Mouse (Mus musculus): ENCODE results near the gene Adamts8. TPM values are rescaled to one million over a fixed set of nuclear protein-coding genes. Genes with fewer than 3 reads are reported as not detected.
A peak's percentile ranks its signal among the peaks of the same experiment; 100 is the strongest.

The Adamts8 gene
- polyA plus RNA-seq, 1 experiment from 2014 or later: 6.3 TPM

DNA sequence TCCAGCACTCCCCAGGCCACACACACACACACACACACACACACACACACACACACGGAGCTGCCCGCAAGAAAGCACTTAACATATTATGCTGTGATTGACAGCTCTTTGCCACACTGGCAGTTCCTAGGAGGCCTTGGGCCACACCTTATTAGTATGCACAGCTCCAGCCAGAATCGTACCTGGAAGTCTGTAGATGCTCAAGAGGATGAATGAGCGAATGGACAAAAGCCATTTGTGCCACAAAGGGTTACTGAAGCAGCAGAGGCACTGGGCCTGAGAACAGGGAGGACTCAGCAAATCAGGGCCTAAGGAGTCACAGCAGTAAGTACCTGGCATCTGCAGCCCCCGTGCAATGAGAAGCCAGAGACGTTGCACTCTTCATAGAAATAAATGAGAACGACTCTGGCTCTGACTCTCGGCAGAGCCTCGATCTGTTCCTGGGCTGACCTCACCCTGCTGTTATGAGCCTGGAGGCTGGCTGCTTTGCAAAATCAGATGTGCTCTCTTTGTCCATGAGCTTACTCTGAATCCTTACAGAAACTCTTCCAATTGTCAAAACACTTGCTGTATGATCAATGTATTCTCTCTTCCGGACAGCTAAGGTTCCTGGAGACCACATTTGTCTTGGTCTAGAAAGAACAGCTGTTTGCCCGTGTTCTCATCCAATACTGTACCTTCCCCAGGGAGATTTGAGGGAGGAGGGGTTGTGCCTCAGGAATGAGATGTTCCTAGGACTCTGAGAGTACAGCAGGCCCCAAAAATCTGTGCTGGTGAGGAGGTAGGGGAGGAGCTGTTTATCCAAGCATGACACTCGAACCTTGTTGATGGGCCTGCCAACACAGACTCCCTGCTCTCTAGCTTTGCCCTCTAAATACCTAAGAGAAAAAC is 23.7 kb upstream of the Adamts8 start:
- H3K36me3 ChIP-seq (ENCODE audit: control insufficient read depth, insufficient read depth, low read length): no peaks in the 10 kb centered on the region
- ATAC-seq (ENCODE audit: insufficient read depth, low FRiP score): peak; percentile 37; the same call in 1 of the 2 replicates
- H3K4me3 ChIP-seq (replicated peaks; ENCODE audit: low read length): peak overlapping the region; percentile 21; the same call in 1 of the 2 replicates
- peaks cover 3% of the 10 kb centered on the region for H3K4me1 ChIP-seq (ENCODE audit: control insufficient read depth, insufficient read depth, low read length)
- H3K27me3 ChIP-seq (ENCODE audit: control insufficient read depth, insufficient read depth, low read length): peaks cover 8% of the 10 kb centered on the region
- H3K27ac ChIP-seq (ENCODE audit: low read length): peak overlapping the region; percentile 58
- 33% methylated on average over 12 of the region's 12 CpGs for WGBS
- H3K9me3 ChIP-seq (replicated peaks; ENCODE audit: control insufficient read depth, low read length): no peaks in the 10 kb centered on the region
- 0 out of 2 replicates have a peak overlapping the region, but pooled peaks have one; percentile 22 for H3K9ac ChIP-seq (ENCODE audit: low read length)
- H3K4me2 ChIP-seq (ENCODE audit: low read depth, low read length): peak overlapping the region; percentile 92

- 0 out of 2 replicates have a peak overlapping the region, but pooled peaks have one; percentile 22 for H3K9ac ChIP-seq (ENCODE audit: low read length)
- ATAC-seq (ENCODE audit: insufficient read depth, low FRiP score): no peak
- peaks cover 3% of the 10 kb centered on the region for H3K4me1 ChIP-seq (ENCODE audit: control insufficient read depth, insufficient read depth, low read length)
- H3K36me3 ChIP-seq (ENCODE audit: control insufficient read depth, insufficient read depth, low read length): no peaks in the 10 kb centered on the region
- peaks cover 8% of the 10 kb centered on the region for H3K27me3 ChIP-seq (ENCODE audit: control insufficient read depth, insufficient read depth, low read length)
- peak overlapping the region; percentile 46 for H3K27ac ChIP-seq (ENCODE audit: low read length)
- peak overlapping the region; percentile 15 for H3K4me3 ChIP-seq (replicated peaks; ENCODE audit: low read length)
- WGBS: 65% methylated on average over 9 of the region's 9 CpGs
- H3K4me2 ChIP-seq (ENCODE audit: low read depth, low read length): peak overlapping the region; percentile 92
- H3K9me3 ChIP-seq (replicated peaks; ENCODE audit: control insufficient read depth, low read length): no peaks in the 10 kb centered on the region
Measured at GRCm38 (mm10) chr9:30919686-30920085, 22.7 kb upstream of the Adamts8 start.

DNA sequence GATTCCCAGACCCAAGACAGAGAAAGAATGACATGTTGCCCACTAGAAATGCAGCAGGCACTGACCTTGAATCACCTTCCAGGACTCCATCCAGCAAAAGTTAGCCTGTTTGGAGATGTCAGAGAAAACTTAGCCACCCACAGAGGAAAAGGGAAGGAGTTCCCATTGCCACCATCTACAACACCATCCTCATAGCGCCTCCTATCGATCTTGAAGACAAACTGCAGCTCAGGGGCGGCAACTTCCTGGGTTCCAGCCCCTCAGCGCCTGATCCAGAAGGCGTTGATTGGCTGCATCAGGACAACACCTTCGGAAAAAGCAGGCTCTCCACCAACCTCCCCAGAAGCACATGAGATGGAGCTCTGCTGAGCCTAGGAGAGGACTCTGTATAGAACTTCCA is 21.6 kb upstream of the Adamts8 start:
- Histone ChIP-seq H3K4me2 (ENCODE audit: low read depth, low read length) (peak overlapping the region; percentile 92), H3K4me3 (replicated peaks; ENCODE audit: low read length) (peak overlapping the region; percentile 62), H3K4me1 (ENCODE audit: control insufficient read depth, insufficient read depth, low read length) (peaks cover 3% of the 10 kb centered on the region), H3K27me3 (ENCODE audit: control insufficient read depth, insufficient read depth, low read length) (peaks cover 8% of the 10 kb centered on the region), H3K36me3 (ENCODE audit: control insufficient read depth, insufficient read depth, low read length) (no peaks in the 10 kb centered on the region), H3K9me3 (replicated peaks; ENCODE audit: control insufficient read depth, low read length) (no peaks in the 10 kb centered on the region), H3K27ac (ENCODE audit: low read length) (no peak overlapping the region), H3K9ac (ENCODE audit: low read length) (no peak overlapping the region)
- 35% methylated on average over 6 of the region's 6 CpGs for WGBS
- no peak for ATAC-seq (ENCODE audit: insufficient read depth, low FRiP score)

DNA sequence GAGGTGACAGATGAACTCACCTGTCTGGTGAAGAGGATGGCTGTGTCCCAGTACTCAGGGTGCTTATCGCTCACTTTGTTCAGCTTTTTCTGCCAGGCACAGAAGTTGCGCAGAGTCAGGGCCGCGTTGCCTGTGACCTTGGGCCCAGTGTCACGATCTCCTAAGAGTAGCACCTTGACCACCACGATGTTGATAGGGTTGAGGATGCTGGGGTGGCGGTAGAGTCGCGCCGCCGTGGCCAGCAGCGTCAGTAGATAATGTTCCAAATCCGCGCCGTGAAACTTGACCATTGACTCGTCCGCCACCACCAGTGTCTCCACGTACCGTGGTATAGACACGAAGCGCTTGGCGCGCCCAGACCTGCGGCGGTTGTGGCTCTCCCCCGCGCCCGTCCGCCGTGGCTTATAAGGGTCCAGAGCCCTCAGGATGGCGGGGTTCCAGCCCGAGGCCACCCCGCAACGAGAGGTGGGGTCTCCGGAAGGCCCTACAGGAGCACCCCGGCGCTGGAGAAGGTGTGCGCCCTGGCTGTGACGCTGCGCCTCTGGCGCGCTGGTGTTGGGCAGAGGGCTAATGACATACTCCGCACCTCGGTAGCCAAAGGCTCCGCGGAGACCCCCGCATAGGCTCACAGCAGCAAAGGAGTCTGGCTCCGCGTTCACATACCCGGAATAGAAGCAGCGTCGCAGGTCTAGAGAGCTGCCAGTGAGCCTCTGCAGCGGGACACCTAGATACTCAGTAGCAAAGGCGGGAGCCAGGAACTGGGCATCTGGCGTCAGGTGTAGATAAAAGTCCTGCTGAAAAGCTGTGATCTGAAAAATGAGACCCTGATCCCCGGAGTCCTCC is 20.9 kb upstream of the Adamts8 start:
- Histone ChIP-seq H3K4me1 (ENCODE audit: control insufficient read depth, insufficient read depth, low read length) (peaks cover 3% of the 10 kb centered on the region), H3K9ac (ENCODE audit: low read length) (peak overlapping the region; percentile 69), H3K36me3 (ENCODE audit: control insufficient read depth, insufficient read depth, low read length) (no peaks in the 10 kb centered on the region), H3K4me3 (replicated peaks; ENCODE audit: low read length) (peak overlapping the region; percentile 62), H3K27me3 (ENCODE audit: control insufficient read depth, insufficient read depth, low read length) (peaks cover 8% of the 10 kb centered on the region), H3K4me2 (ENCODE audit: low read depth, low read length) (peak overlapping the region; percentile 92), H3K9me3 (replicated peaks; ENCODE audit: control insufficient read depth, low read length) (no peaks in the 10 kb centered on the region), H3K27ac (ENCODE audit: low read length) (no peak overlapping the region)
- peak; percentile 0; the same call in 1 of the 2 replicates for ATAC-seq (ENCODE audit: insufficient read depth, low FRiP score)
- 4% methylated on average over 56 of the region's 56 CpGs for WGBS

- H3K4me3 ChIP-seq (replicated peaks; ENCODE audit: low read length): peak within 1 kb of the TSS; percentile 62
- H3K27ac ChIP-seq (ENCODE audit: low read length): peak within 1 kb of the TSS; percentile 52
- 1% methylated on average over 47 of the region's 47 CpGs for WGBS
- H3K9ac ChIP-seq (ENCODE audit: low read length): peak within 1 kb of the TSS; percentile 69
- H3K9me3 ChIP-seq (replicated peaks; ENCODE audit: control insufficient read depth, low read length): no peaks in the 10 kb centered on the region
- peaks cover 3% of the 10 kb centered on the region for H3K4me1 ChIP-seq (ENCODE audit: control insufficient read depth, insufficient read depth, low read length)
- H3K27me3 ChIP-seq (ENCODE audit: control insufficient read depth, insufficient read depth, low read length): peaks cover 8% of the 10 kb centered on the region
- peak; percentile 89 for ATAC-seq (ENCODE audit: insufficient read depth, low FRiP score)
- peak within 1 kb of the TSS; percentile 92 for H3K4me2 ChIP-seq (ENCODE audit: low read depth, low read length)
- H3K36me3 ChIP-seq (ENCODE audit: control insufficient read depth, insufficient read depth, low read length): no peaks in the 10 kb centered on the region
Measured at GRCm38 (mm10) chr9:30922197-30922894, 20.0 kb upstream of the Adamts8 start, which contains the start of gene Adamts15. Gene Adamts15, minus strand, starts transcription at chr9:30922452.

DNA sequence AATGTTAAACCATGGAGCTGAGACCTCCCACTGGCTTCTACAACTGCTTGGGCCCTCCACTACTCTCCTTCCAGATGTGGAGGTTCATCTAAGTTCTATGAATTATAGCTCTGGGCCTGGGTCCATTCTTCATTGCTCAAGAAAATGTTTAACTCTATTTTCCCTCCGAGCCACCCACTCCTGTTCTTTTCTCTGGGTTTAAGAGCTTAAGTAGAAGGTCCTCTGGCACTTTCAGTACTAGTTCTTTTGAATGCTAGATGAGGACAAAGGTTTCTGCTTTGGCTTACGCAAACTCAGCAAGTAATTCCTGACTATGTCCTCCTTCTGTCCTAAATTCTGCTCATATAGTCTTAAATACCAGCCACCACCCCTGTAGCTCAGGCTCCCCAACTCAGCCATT is 13.6 kb upstream of the Adamts8 start:
- WGBS: 88% methylated on average over 2 of the region's 2 CpGs
- no peaks in the 10 kb centered on the region for H3K9me3 ChIP-seq (replicated peaks; ENCODE audit: control insufficient read depth, low read length)
- H3K9ac ChIP-seq (ENCODE audit: low read length): no peak overlapping the region
- H3K36me3 ChIP-seq (ENCODE audit: control insufficient read depth, insufficient read depth, low read length): no peaks in the 10 kb centered on the region
- no peak overlapping the region for H3K4me2 ChIP-seq (ENCODE audit: low read depth, low read length)
- H3K4me1 ChIP-seq (ENCODE audit: control insufficient read depth, insufficient read depth, low read length): no peaks in the 10 kb centered on the region
- H3K27me3 ChIP-seq (ENCODE audit: control insufficient read depth, insufficient read depth, low read length): no peaks in the 10 kb centered on the region
- ATAC-seq (ENCODE audit: insufficient read depth, low FRiP score): no peak
- H3K27ac ChIP-seq (ENCODE audit: low read length): no peak overlapping the region
- H3K4me3 ChIP-seq (replicated peaks; ENCODE audit: low read length): no peak overlapping the region

DNA sequence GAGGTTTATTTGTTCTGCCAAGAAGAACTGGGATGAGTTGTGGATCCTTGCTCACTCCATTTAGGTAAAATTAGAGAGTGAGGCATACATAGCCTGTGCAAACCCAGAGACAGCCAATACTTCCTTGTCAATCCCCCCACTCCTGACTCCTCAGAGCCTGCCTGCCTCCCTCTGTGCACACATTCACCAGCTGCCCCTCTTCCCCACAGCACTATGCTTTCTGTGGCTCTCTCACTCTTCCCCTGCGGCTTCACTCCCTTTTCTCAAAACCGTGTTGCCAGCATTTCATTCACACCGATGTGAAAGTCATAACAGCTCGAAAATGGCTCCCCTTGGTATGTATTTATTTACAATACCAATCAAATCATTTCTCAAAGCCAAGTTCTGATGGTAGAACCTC is 10.0 kb upstream of the Adamts8 start:
- H3K9me3 ChIP-seq (replicated peaks; ENCODE audit: control insufficient read depth, low read length): no peaks in the 10 kb centered on the region
- H3K9ac ChIP-seq (ENCODE audit: low read length): no peak overlapping the region
- WGBS: 64% methylated on average over 4 of the region's 4 CpGs
- ATAC-seq (ENCODE audit: insufficient read depth, low FRiP score): no peak
- no peak overlapping the region for H3K4me3 ChIP-seq (replicated peaks; ENCODE audit: low read length)
- no peak overlapping the region for H3K4me2 ChIP-seq (ENCODE audit: low read depth, low read length)
- no peaks in the 10 kb centered on the region for H3K4me1 ChIP-seq (ENCODE audit: control insufficient read depth, insufficient read depth, low read length)
- H3K27me3 ChIP-seq (ENCODE audit: control insufficient read depth, insufficient read depth, low read length): no peaks in the 10 kb centered on the region
- no peak overlapping the region for H3K27ac ChIP-seq (ENCODE audit: low read length)
- H3K36me3 ChIP-seq (ENCODE audit: control insufficient read depth, insufficient read depth, low read length): no peaks in the 10 kb centered on the region

GRCm38 (mm10) chr9:30934827-30935226 is 7.5 kb upstream of the Adamts8 start:
- 0 out of 2 replicates have a peak, but pooled peaks cover 6% of the 10 kb centered on the region for H3K27me3 ChIP-seq (ENCODE audit: control insufficient read depth, insufficient read depth, low read length)
- no peaks in the 10 kb centered on the region for H3K36me3 ChIP-seq (ENCODE audit: control insufficient read depth, insufficient read depth, low read length)
- WGBS: 39% methylated on average over 6 of the region's 6 CpGs
- no peaks in the 10 kb centered on the region for H3K9me3 ChIP-seq (replicated peaks; ENCODE audit: control insufficient read depth, low read length)
- no peak overlapping the region for H3K9ac ChIP-seq (ENCODE audit: low read length)
- H3K27ac ChIP-seq (ENCODE audit: low read length): no peak overlapping the region
- H3K4me1 ChIP-seq (ENCODE audit: control insufficient read depth, insufficient read depth, low read length): no peaks in the 10 kb centered on the region
- ATAC-seq (ENCODE audit: insufficient read depth, low FRiP score): no peak
- H3K4me2 ChIP-seq (ENCODE audit: low read depth, low read length): no peak overlapping the region
- H3K4me3 ChIP-seq (replicated peaks; ENCODE audit: low read length): no peak overlapping the region
